Mouse (Mus musculus) embryonic stem cell, embryonic (primary cell): ENCODE data around the gene Pik3r6.

Experiments
- CTCF ChIA-PET, 4 experiments: fragments of 300-600 bp in 2 of 4; fragments of 350-600 bp in 2 of 4; sonication (Branson Sonifier 250); formaldehyde crosslinking; loops; one replicate each; lab custom pipeline; 2022; ENCODE audit warnings: inconsistent platforms in 2 of 4; lab: Charles Lee
- POLR2A ChIA-PET, 4 experiments: fragments of 300-600 bp in 2 of 4; fragments of 350-600 bp in 2 of 4; sonication (Branson Sonifier 250); formaldehyde crosslinking; loops; one replicate each; lab custom pipeline; 2022; ENCODE audit warnings: antibody characterized with exemption in 4 of 4, inconsistent platforms in 1 of 4; lab: Charles Lee

The Pik3r6 gene

DNA sequence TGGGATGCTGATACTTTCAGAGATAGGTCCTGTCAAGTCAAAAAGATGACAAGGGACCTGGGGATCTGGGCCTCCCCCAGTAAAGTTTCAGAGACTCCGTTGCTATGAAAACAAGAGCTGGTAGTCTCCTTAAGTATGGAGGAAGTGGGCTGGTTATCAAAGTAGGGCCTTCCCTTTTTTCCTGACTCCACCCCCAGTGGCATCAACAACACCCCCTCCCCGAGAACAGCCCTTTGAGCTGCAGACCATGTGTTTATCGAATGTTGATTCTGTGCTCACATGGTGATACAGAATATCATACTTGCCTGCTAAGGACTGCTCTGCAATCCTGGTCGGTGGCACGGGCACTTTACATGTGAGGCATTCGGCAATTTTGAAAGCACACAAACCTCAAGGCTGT, 19.6 kb upstream of the Pik3r6 start:
- ChIA-PET POLR2A (interaction anchor here in 1 of 4 experiments (0.5 kb wide), 1 partner anchor 137 kb away, joined by 3 read pairs; no protein-coding TSS in a partner anchor), CTCF (interaction anchor here in 2 of 4 experiments (1.4 to 2.8 kb wide), 3 partner anchors 11 to 67 kb away, joined by 3 to 12 read pairs (median 9); no protein-coding TSS in a partner anchor)

DNA sequence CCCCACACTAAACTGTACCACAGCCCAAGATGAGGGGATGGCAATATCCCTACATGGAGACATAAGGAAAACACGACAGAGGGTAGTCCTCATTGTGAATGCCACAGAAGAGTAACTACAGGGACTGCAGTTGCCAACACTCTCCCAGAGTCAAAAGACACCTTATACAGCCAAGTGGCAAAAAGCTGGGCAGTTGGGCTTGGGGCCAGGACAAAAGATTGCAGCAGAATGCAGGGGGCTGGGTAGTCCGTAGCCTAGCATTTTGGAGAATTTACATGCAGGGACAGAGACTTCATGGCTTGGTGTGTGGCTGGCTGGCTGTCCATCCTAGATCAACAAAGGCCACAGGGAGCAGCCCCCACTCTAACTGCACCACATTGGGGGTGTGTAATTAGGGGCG, 18.4 kb upstream of the Pik3r6 start:
- CTCF ChIA-PET: interaction anchor here (0.5 to 2.8 kb wide), 34 partner anchors 9 to 718 kb away, joined by 3 to 14 read pairs (median 5); partner anchors contain the start of genes Ntn1 (in 1 of the 4) and Pik3r5 (in 1 of the 4)
- POLR2A ChIA-PET: interaction anchor here in 1 of 4 experiments (0.6 to 1.2 kb wide), 2 partner anchors 70 to 420 kb away, joined by 3 to 5 read pairs; no protein-coding TSS in a partner anchor

GRCm38 (mm10) chr11:68485206-68485942, 17.4 kb upstream of the Pik3r6 start:
- CTCF ChIA-PET: interaction anchor here (0.5 to 2.8 kb wide), 63 partner anchors 8 to 1706 kb away, joined by 3 to 14 read pairs (median 4); partner anchors contain the start of genes Ntn1 (in 1 of the 4) and Pik3r5 (in 1 of the 4)
- POLR2A ChIA-PET: interaction anchor here in 3 of 4 experiments (0.6 to 1.2 kb wide), 4 partner anchors 14 to 419 kb away, joined by 3 to 5 read pairs (median 4); no protein-coding TSS in a partner anchor

GRCm38 (mm10) chr11:68486093-68486492, 16.7 kb upstream of the Pik3r6 start:
- CTCF ChIA-PET: interaction anchor here in 3 of 4 experiments (1.2 to 2.8 kb wide), 9 partner anchors 8 to 103 kb away, joined by 4 to 14 read pairs (median 7); partner anchors contain the start of gene Ntn1 (in 1 of the 3)
- POLR2A ChIA-PET: no interaction called here

DNA sequence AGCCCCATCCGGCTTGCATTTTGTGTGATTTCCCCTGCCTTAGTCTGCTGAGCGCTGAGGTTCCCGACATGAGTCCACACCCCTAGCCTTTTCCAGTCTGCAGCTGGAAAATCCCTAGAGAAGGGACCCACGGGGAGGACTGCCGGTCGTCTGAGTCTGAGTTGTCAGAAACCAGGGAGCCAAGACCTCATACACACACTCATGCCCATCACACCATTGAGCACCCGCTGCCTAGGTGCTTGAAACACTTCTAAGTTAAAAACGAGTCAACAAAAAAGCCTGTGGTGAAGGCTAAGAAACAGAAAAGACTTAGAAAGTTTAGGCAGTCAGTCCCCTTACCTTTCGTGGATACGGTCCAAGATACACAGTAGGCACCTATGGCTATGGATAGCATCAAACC, 15.1 kb upstream of the Pik3r6 start:
- CTCF ChIA-PET: interaction anchor here in 1 of 4 experiments (0.6 kb wide), 1 partner anchor 478 kb away, joined by 4 read pairs; no protein-coding TSS in a partner anchor
- POLR2A ChIA-PET: interaction anchor here in 1 of 4 experiments (0.6 to 1.2 kb wide), 2 partner anchors 137 to 201 kb away, joined by 3 read pairs; no protein-coding TSS in a partner anchor

DNA sequence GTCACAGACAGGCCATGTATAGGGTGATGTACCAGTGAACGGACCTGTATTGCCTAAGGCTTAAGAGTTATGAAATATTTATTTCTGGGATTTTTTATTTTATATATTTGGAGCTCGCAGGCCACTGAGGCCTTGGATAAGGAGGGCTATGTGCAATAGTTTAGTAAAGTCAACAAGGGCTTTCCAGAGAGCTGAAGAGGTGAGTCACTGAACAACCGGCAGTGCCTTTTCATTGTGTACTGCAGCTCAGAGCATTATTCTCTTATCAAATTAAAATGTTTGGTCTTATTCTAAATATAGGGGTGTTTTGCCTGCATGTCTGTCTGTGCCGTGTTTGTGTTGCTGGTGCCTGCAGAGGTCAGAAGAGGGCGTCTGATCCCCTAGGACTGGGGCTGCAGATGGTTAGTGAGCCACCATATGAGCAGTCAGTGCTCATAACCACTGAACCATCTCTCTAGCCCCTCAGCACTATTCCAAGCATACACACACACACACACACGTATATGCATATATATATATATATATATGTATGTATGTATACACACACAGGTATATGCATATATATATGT, 14.5 kb upstream of the Pik3r6 start:
- CTCF ChIA-PET: no interaction called here
- POLR2A ChIA-PET: interaction anchor here in 1 of 4 experiments (1.2 kb wide), 1 partner anchor 138 kb away, joined by 3 read pairs; no protein-coding TSS in a partner anchor

GRCm38 (mm10) chr11:68489236-68489635, 13.6 kb upstream of the Pik3r6 start:
- ChIA-PET POLR2A (interaction anchor here in 3 of 4 experiments (0.6 to 1.2 kb wide), 3 partner anchors 47 to 466 kb away, joined by 3 to 8 read pairs (median 4); partner anchors contain the start of gene Myh10 (in 1 of the 3)), CTCF (interaction anchor here in 1 of 4 experiments (0.9 to 1.0 kb wide), 2 partner anchors 42 to 44 kb away, joined by 3 to 5 read pairs; no protein-coding TSS in a partner anchor)

GRCm38 (mm10) chr11:68492592-68492991, 10.2 kb upstream of the Pik3r6 start:
- ChIA-PET POLR2A (interaction anchor here in 1 of 4 experiments (0.6 kb wide), 1 partner anchor 28 kb away, joined by 3 read pairs; no protein-coding TSS in a partner anchor), CTCF (interaction anchor here in 1 of 4 experiments (1.4 to 3.4 kb wide), 2 partner anchors 8 to 40 kb away, joined by 4 to 12 read pairs; no protein-coding TSS in a partner anchor)

- ChIA-PET POLR2A (interaction anchor here in 1 of 4 experiments (0.6 to 1.4 kb wide), 2 partner anchors 14 to 329 kb away, joined by 4 to 5 read pairs; no protein-coding TSS in a partner anchor), CTCF (interaction anchor here in 2 of 4 experiments (0.9 to 3.4 kb wide), 5 partner anchors 9 to 62 kb away, joined by 3 to 12 read pairs (median 4); no protein-coding TSS in a partner anchor)
Measured at GRCm38 (mm10) chr11:68493760-68494159, 9.1 kb upstream of the Pik3r6 start.

DNA sequence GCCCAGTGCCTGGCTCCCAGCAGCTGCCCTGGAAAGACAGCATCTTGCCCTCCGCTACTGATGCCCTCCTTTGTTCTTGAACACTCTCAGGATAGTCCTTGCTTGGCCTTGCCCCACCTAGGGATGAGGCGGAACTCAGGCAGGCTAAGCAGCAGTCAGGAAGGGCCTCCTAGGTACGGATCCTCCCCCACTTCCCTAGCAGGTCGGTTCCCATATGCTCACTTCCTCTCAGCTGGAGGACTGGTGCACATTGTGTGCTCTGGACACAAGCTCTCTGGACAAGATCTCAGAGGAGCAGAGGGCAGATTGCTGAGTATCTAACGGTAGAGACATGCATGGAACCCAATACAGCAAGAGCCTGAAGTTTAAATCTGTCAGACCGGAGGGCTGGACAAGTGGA, 5.7 kb upstream of the Pik3r6 start:
- ChIA-PET POLR2A (no interaction called here), CTCF (no interaction called here)

DNA sequence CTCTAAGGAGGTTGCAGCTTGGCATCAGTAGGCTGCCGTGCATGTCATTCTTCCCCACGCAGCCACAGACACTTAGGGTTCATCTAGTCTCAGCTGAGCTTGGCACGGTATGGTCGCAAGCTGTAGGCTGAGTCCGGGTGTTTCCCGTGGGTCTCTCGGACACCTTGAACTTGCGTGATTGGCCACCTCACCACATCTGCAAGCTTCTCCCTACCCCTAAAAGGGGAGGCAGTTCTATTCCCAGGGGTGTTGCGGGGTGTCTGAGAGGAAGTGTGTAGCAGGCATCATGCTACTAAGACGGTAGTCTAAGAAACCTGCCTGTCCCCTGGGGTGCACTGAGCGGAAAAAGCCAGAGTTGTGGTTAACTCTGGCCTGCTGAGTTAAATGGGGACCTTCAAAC, 4.3 kb upstream of the Pik3r6 start:
- ChIA-PET CTCF (interaction anchor here in 1 of 4 experiments (0.6 kb wide), 1 partner anchor 681 kb away, joined by 3 read pairs; no protein-coding TSS in a partner anchor), POLR2A (interaction anchor here in 2 of 4 experiments (0.9 to 1.4 kb wide), 2 partner anchors 38 to 195 kb away, joined by 3 read pairs; no protein-coding TSS in a partner anchor)

GRCm38 (mm10) chr11:68498999-68499699, 3.7 kb upstream of the Pik3r6 start:
- ChIA-PET CTCF (interaction anchor here (0.6 to 3.0 kb wide), 10 partner anchors 14 to 1043 kb away, joined by 3 to 13 read pairs (median 4); no protein-coding TSS in a partner anchor), POLR2A (interaction anchor here in 2 of 4 experiments (0.6 to 1.4 kb wide), 4 partner anchors 37 to 195 kb away, joined by 3 read pairs; partner anchors contain the start of gene Myh10 (in 1 of the 2))

DNA sequence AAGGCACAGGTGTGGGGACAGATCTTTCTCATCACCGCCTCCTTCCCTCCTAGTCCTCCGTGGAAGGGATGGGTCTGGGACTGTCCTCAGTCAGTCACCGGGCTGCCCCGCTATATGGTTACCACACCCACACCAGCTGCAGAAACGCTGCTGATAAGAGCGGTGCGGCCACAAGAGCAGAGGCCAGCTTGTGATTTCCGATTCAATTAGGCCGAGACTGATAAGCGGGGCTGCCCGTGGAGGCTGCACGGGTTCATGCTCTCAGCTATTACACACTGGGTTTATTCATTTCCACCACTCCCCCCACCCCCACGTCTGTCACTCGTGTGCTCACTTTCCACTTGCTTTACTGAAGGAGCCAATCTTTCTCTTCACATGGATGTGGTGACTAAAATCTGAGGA, 1.9 kb upstream of the Pik3r6 start:
- POLR2A ChIA-PET: interaction anchor here in 1 of 4 experiments (1.4 kb wide), 1 partner anchor 190 kb away, joined by 3 read pairs; the partner anchor contains the start of gene Myh10
- CTCF ChIA-PET: interaction anchor here (0.9 to 3.0 kb wide), 4 partner anchors 16 to 31 kb away, joined by 3 to 10 read pairs (median 4); no protein-coding TSS in a partner anchor

- ChIA-PET CTCF (no interaction called here), POLR2A (interaction anchor here in 1 of 4 experiments (1.0 kb wide), 1 partner anchor 49 kb away, joined by 3 read pairs; no protein-coding TSS in a partner anchor)
Measured at GRCm38 (mm10) chr11:68502408-68502807, 411 bp upstream of the Pik3r6 start.

DNA sequence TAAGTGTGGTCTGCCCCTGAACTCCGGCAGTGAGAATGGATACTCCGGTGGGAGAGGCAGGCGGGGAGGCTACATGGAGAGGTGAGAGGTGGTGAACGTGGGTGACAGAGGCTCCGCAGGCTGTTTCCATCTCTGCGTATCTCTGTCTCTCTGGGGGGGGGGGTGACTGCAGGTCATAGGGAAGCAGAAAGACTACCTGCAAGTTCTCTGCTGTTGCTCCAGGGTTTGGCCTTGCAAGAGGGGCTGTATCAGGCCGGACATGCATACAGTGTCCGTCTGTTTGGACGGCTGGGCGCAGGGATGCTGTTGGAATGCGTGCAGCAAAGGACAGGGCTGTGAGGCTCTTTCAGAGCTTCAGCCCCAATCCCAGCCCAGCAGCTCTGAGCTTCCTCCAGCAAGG, 2.1 kb downstream of the Pik3r6 start:
- CTCF ChIA-PET: no interaction called here

DNA sequence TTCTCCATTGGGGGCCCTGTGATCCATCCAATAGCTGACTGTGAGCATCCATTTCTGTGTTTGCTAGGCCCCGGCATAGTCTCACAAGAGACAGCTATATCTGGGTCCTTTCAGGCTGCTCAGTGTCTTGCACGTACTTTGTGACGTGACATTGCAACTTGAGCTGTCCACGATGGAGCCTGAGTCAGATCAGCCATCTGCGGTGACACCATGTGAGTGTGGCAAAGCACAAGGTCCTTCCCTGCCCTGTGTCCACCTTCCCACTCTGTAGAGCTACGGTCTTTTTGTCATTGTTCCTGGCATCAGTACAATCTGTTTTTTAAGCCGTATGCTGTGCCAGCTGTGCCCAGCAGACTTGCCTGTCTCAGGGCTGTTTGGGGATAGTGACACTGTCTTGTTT, 4.4 kb downstream of the Pik3r6 start:
- CTCF ChIA-PET: interaction anchor here in 1 of 4 experiments (0.6 kb wide), 1 partner anchor 933 kb away, joined by 11 read pairs; no protein-coding TSS in a partner anchor
- POLR2A ChIA-PET: interaction anchor here in 1 of 4 experiments (1.5 kb wide), 1 partner anchor 13 kb away, joined by 5 read pairs; no protein-coding TSS in a partner anchor

More for the DNA sequence above, 2.1 kb downstream of the Pik3r6 start:
- POLR2A ChIA-PET: interaction anchor here in 1 of 4 experiments (1.4 to 1.5 kb wide), 2 partner anchors 10 to 23 kb away, joined by 3 read pairs; no protein-coding TSS in a partner anchor

- ChIA-PET CTCF (no interaction called here), POLR2A (no interaction called here)
Measured at GRCm38 (mm10) chr11:68508619-68509018, 5.8 kb downstream of the Pik3r6 start.
